Mouse (Mus musculus): ENCODE results near the gene Sema3c.
"Not testable (repeated sequence)": the region's sequence is repeated elsewhere in the genome, so short reads cannot be mapped to it uniquely, and the experiment has no call there.

The Sema3c gene

GRCm38 (mm10) chr5:17573694-17574380 lies at the start of gene Sema3c:
Sema3c (plus strand) TSS chr5:17574281.
- peak; percentile 5 to 31 for DNase-seq

GRCm38 (mm10) chr5:17531165-17531564 lies 42.9 kb upstream of the Sema3c start:
- DNase-seq, result not testable (repeated sequence)

GRCm38 (mm10) chr5:17543141-17543540 lies 30.9 kb upstream of the Sema3c start:
- DNase-seq, result no peak

GRCm38 (mm10) chr5:17544904-17545449 lies 29.1 kb upstream of the Sema3c start:
- no peak for DNase-seq

GRCm38 (mm10) chr5:17551693-17552092 lies 22.4 kb upstream of the Sema3c start:
- no peak for DNase-seq

- DNase-seq, result peak; percentile 33 to 47
These were observed 18.0 kb upstream of the Sema3c start for GRCm38 (mm10) chr5:17556073-17556473.

GRCm38 (mm10) chr5:17556715-17557265 lies 17.3 kb upstream of the Sema3c start:
- DNase-seq, result no peak

- DNase-seq, result no peak
These were observed 2.5 kb upstream of the Sema3c start for GRCm38 (mm10) chr5:17571571-17571970.

- peak; percentile 84 to 91 for DNase-seq
These were observed 517 bp downstream of the Sema3c start for GRCm38 (mm10) chr5:17574413-17575182.

GRCm38 (mm10) chr5:17575183-17575495 lies 1.1 kb downstream of the Sema3c start:
- DNase-seq, result no peak

- DNase-seq, result no peak
These were observed 2.0 kb downstream of the Sema3c start for GRCm38 (mm10) chr5:17576069-17576468.

GRCm38 (mm10) chr5:17582047-17582515 lies 8.0 kb downstream of the Sema3c start:
- DNase-seq, result no peak

GRCm38 (mm10) chr5:17584299-17584945 lies 10.3 kb downstream of the Sema3c start:
- no peak for DNase-seq

- no peak for DNase-seq
These were observed 12.6 kb downstream of the Sema3c start for GRCm38 (mm10) chr5:17586518-17587210.

GRCm38 (mm10) chr5:17591908-17592307 lies 17.8 kb downstream of the Sema3c start:
- no peak for DNase-seq

GRCm38 (mm10) chr5:17601700-17602099 lies 27.6 kb downstream of the Sema3c start:
- no peak for DNase-seq

- DNase-seq, result no peak
These were observed 46.5 kb downstream of the Sema3c start for GRCm38 (mm10) chr5:17620619-17621018.

GRCm38 (mm10) chr5:17622564-17622963 lies 48.5 kb downstream of the Sema3c start:
- no peak for DNase-seq

- DNase-seq, result no peak
These were observed 54.5 kb downstream of the Sema3c start for GRCm38 (mm10) chr5:17628606-17629005.

- no peak for DNase-seq
These were observed 55.5 kb downstream of the Sema3c start for GRCm38 (mm10) chr5:17629599-17629998.

- no peak for DNase-seq
These were observed 65.4 kb downstream of the Sema3c start for GRCm38 (mm10) chr5:17639519-17639918.

- DNase-seq, result no peak
These were observed 73.7 kb downstream of the Sema3c start for GRCm38 (mm10) chr5:17647643-17648226.
